Mouse (Mus musculus) cortical plate, adult 2 months (tissue): ENCODE data around the gene Rnd3. TPM values are rescaled to one million over a fixed set of nuclear protein-coding genes. Genes with fewer than 3 reads are reported as not detected.

ENCODE experiments used
- H3K27ac ChIP-seq: fragments of 200-500 bp; 2 replicates; pipeline ENCODE4 v1.5.1; 2012; ENCODE audit warnings: low read length, control low read depth, inconsistent platforms; ENCODE audit not compliant: insufficient read depth
- H3K4me1 ChIP-seq: fragments of 200-500 bp; 2 replicates; pipeline ENCODE4 v1.6.1; 2011; ENCODE audit warnings: low read length; ENCODE audit not compliant: control insufficient read depth, insufficient read depth
- H3K4me3 ChIP-seq: fragments of 200-500 bp; 2 replicates; pipeline ENCODE4 v1.5.1; 2011; ENCODE audit warnings: mild to moderate bottlenecking, low read length, control low read depth; ENCODE audit not compliant: insufficient read depth
- CTCF ChIP-seq: fragments of 200-500 bp; IDR thresholded peaks from 2 replicates; pipeline ENCODE4 v1.5.1; 2011; ENCODE audit warnings: mild to moderate bottlenecking, control low read depth, low read length; ENCODE audit not compliant: insufficient read depth; ENCODE audit errors: extremely low read depth
- POLR2A ChIP-seq: fragments of 200-500 bp; IDR thresholded peaks from 2 replicates; pipeline ENCODE4 v1.6.1; 2011; ENCODE audit warnings: mild to moderate bottlenecking, low read length, control low read depth; ENCODE audit not compliant: insufficient read depth; ENCODE audit errors: extremely low read depth
- polyA plus RNA-seq: library from polyadenylated mRNA; depleted of rRNA; stranded (reverse); fragments of >200 nt; gene quantifications from 2 replicates; pipeline ENCODE4 v1.2.3, GENCODE M21; 2012

The Rnd3 gene
- polyA plus RNA-seq, 1 experiment: 10.4 TPM

- TF ChIP-seq POLR2A: no peak
- Histone ChIP-seq H3K4me3 (peak overlapping the region; percentile 89), H3K4me1 (no peaks in the 10 kb centered on the region), H3K27ac (peak overlapping the region; percentile 79)
Observed at GRCm38 (mm10) chr2:51147318-51148064, 1.4 kb downstream of the Rnd3 start.

GRCm38 (mm10) chr2:51146871-51147317 is 2.0 kb downstream of the Rnd3 start:
- peak overlapping the region; percentile 79 for H3K27ac ChIP-seq
- TF ChIP-seq CTCF: no peak
- peak; percentile 61 for TF ChIP-seq POLR2A
- H3K4me3 ChIP-seq: peak overlapping the region; percentile 89
- H3K4me1 ChIP-seq: no peaks in the 10 kb centered on the region

- no peaks in the 10 kb centered on the region for H3K4me1 ChIP-seq
- H3K4me3 ChIP-seq: peak overlapping the region; percentile 89
- TF ChIP-seq CTCF (no peak), POLR2A (no peak)
- no peak overlapping the region for H3K27ac ChIP-seq
Observed at GRCm38 (mm10) chr2:51145838-51146470, 3.0 kb downstream of the Rnd3 start.

DNA sequence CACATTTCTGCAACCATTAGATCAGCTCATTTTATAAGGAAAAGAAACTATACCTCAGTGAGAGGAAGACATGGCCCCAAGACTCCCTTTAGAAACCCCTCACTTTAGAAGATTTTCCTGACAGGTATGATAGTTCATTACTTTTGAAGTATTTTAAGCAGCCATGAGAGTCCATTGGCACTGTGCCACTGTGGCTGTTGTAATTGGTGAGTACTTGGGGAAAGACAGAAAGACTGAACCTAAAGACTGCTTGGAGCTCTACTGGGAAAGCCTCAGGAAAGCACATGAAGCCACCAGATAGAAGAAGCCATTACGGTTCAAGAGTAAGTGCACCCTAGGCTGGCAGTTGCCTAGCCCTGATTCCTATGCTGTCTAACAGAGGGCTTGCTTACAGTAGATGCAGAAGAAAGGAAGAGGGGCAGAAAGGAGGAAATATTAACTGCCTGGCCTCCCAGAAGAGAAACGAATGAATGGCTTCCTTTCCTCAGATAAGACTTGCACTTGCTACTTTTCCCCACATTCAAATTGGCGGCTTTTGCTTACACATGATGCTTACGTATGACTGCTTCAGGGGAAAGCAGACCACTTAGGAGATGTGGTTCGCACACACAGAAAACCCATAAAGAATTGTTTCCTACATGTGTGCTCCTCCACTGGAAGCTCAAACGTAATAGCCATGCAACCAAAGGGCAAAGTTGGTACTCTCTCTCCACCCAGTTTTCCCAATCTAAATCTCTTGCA is 4.4 kb downstream of the Rnd3 start:
- H3K4me3 ChIP-seq: no peak overlapping the region
- H3K4me1 ChIP-seq: peaks cover 1% of the 10 kb centered on the region
- TF ChIP-seq CTCF (no peak), POLR2A (no peak)
- H3K27ac ChIP-seq: no peak overlapping the region

- Histone ChIP-seq H3K4me1 (peaks cover 4% of the 10 kb centered on the region), H3K27ac (no peak overlapping the region), H3K4me3 (no peak overlapping the region)
- no peak for TF ChIP-seq POLR2A
- TF ChIP-seq CTCF: no peak
Observed at GRCm38 (mm10) chr2:51142422-51142821, 6.5 kb downstream of the Rnd3 start.

- no peak for TF ChIP-seq POLR2A
- TF ChIP-seq CTCF: no peak
- Histone ChIP-seq H3K4me3 (no peak overlapping the region), H3K4me1 (peaks cover 4% of the 10 kb centered on the region), H3K27ac (no peak overlapping the region)
Observed at GRCm38 (mm10) chr2:51141345-51141744, 7.6 kb downstream of the Rnd3 start.

DNA sequence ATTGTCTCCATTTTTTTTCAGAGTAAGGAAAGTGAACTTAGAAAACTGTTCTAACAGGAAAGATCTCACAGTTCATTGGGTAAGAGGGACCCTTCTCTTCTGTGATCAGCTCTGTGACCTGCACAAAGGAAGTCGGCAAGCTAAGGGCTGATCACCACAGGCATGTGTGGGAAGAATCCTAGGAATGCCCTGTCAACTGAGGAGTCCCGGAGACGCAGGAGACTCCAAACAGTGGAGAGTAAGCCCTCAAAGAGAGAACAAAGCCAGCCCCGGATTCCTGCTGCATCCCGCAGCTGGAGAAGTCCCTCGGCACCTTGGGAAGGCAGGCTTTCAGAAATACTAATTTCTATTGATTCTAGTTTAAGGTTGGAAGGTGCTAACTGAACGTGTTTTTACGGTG is 8.4 kb downstream of the Rnd3 start:
- no peak overlapping the region for H3K4me3 ChIP-seq
- H3K27ac ChIP-seq: no peak overlapping the region
- TF ChIP-seq POLR2A: no peak
- peaks cover 4% of the 10 kb centered on the region for H3K4me1 ChIP-seq

- H3K27ac ChIP-seq: no peak overlapping the region
- TF ChIP-seq CTCF (no peak), POLR2A (no peak)
- peaks cover 4% of the 10 kb centered on the region for H3K4me1 ChIP-seq
- no peak overlapping the region for H3K4me3 ChIP-seq
Observed at GRCm38 (mm10) chr2:51139912-51140446, 8.9 kb downstream of the Rnd3 start.

- H3K27ac ChIP-seq: no peak overlapping the region
- peaks cover 4% of the 10 kb centered on the region for H3K4me1 ChIP-seq
- TF ChIP-seq POLR2A (no peak), CTCF (no peak)
- H3K4me3 ChIP-seq: no peak overlapping the region
Observed at GRCm38 (mm10) chr2:51139218-51139911, 9.5 kb downstream of the Rnd3 start.
